Mouse (Mus musculus): ENCODE results near the gene Olfr215. TPM values are rescaled to one million over a fixed set of nuclear protein-coding genes. Genes with fewer than 3 reads are reported as not detected.
"Not testable (repeated sequence)": the region's sequence is repeated elsewhere in the genome, so short reads cannot be mapped to it uniquely, and the experiment has no call there.

The Olfr215 gene
- polyA plus RNA-seq (2014; fragmentation: Nextera tagmentation; extraction: Ambion mirVana), result not detected in 2 replicates

DNA sequence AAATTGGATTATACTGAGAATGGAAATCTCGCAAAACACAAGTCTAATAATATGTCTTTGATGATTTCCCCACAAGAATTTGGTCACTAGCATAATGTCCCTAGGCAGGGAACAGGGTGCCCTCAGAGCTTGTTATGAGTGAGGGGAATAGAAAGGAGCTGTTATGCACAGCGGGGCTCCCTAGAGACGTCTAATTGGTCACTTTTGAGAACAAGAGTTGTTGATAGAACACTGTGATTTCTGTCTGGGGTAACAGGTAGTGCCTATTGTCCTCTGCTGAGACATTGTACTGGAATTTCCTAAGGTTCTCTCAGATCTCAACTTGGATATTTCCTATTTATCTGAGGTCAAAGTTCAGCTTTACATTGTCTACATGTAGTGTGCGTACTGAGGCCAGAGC is at the start of gene Olfr215:
TSS of gene Olfr215 (minus strand) at position 101 of the 400 bp plus-strand sequence.
- ATAC-seq (replicated peaks; ENCODE audit: low FRiP score) (no peak), DNase-seq (ENCODE audit: low spot score) (no peak)
- Histone ChIP-seq H3K4me3 (ENCODE audit: low read depth, low read length) (no peak within 1 kb of the TSS), H3K9me3 (ENCODE audit: control insufficient read depth, low read length) (no peaks in the 10 kb centered on the region), H3K4me1 (replicated peaks; ENCODE audit: control insufficient read depth, insufficient read depth, low read length) (no peaks in the 10 kb centered on the region), H3K9ac (ENCODE audit: low read depth, low read length) (no peak within 1 kb of the TSS), H3K27ac (ENCODE audit: low read depth, low read length) (no peak within 1 kb of the TSS), H3K27me3 (replicated peaks; ENCODE audit: control insufficient read depth, insufficient read depth, low read length) (no peaks in the 10 kb centered on the region), H3K4me2 (no peak within 1 kb of the TSS), H3K36me3 (ENCODE audit: control insufficient read depth, insufficient read depth, low read length) (no peaks in the 10 kb centered on the region)
- WGBS, result 82% methylated on average over 4 of the region's 4 CpGs

DNA sequence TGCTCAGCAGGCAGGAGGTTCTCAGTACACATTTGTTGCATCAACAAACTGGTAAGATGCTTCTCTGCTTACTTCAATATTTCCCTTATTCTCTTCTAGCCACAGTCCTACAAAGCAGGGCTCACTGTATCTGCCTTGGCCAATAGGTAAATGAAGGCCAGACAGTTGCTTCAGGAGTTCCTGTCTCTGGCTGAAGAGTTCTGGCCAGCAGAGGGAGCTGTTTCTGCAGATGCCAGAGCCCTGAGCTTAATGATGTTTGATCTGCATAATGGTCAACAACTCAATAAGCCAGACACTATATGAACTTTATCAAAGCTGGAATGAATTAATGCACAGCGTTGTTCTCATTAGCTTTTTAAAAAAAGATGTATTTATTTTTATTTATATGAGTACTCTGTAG is 48.1 kb upstream of the Olfr215 start:
- H3K9ac ChIP-seq (ENCODE audit: low read depth, low read length), result no peak overlapping the region
- peaks cover 16% of the 10 kb centered on the region for H3K4me1 ChIP-seq (replicated peaks; ENCODE audit: control insufficient read depth, insufficient read depth, low read length)
- no peak overlapping the region for H3K4me3 ChIP-seq (ENCODE audit: low read depth, low read length)
- H3K9me3 ChIP-seq (ENCODE audit: control insufficient read depth, low read length), result no peaks in the 10 kb centered on the region
- no peak overlapping the region for H3K4me2 ChIP-seq
- no peaks in the 10 kb centered on the region; the same call in 1 of the 2 replicates for H3K27me3 ChIP-seq (replicated peaks; ENCODE audit: control insufficient read depth, insufficient read depth, low read length)
- WGBS, result 40% methylated on average over 1 of the region's 1 CpGs
- H3K36me3 ChIP-seq (ENCODE audit: control insufficient read depth, insufficient read depth, low read length), result no peaks in the 10 kb centered on the region; the same call in 1 of the 2 replicates
- H3K27ac ChIP-seq (ENCODE audit: low read depth, low read length), result no peak overlapping the region
- ATAC-seq (replicated peaks; ENCODE audit: low FRiP score) (no peak), DNase-seq (ENCODE audit: low spot score) (peak; percentile 28)

DNA sequence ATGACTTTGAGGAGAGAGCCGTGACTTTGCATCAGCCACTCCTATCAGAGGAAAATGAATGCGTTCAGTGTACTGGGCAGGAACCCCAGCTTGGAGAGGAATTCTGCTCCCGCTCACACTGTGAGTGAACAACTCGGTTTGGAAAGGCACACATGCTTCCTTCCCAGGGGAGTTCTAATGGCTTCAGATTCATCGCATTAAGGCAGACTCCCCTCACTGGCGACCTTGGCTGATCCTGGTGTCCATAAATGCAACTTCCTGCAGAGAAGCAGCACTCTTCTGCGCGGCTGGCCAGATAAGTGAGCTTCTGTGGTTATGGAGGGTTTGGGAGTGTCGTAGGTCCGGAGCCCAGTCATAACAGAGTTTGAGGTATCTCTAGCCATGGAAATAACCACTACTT is 45.8 kb upstream of the Olfr215 start:
- Histone ChIP-seq H3K27ac (ENCODE audit: low read depth, low read length) (no peak overlapping the region), H3K4me1 (replicated peaks; ENCODE audit: control insufficient read depth, insufficient read depth, low read length) (peaks cover 3% of the 10 kb centered on the region), H3K27me3 (replicated peaks; ENCODE audit: control insufficient read depth, insufficient read depth, low read length) (no peaks in the 10 kb centered on the region), H3K4me2 (no peak overlapping the region), H3K9me3 (ENCODE audit: control insufficient read depth, low read length) (no peaks in the 10 kb centered on the region), H3K9ac (ENCODE audit: low read depth, low read length) (no peak overlapping the region), H3K36me3 (ENCODE audit: control insufficient read depth, insufficient read depth, low read length) (peaks cover 2% of the 10 kb centered on the region; the same call in 1 of the 2 replicates), H3K4me3 (ENCODE audit: low read depth, low read length) (no peak overlapping the region)
- no peak for DNase-seq (ENCODE audit: low spot score)
- WGBS, result 68% methylated on average over 10 of the region's 10 CpGs
- no peak for ATAC-seq (replicated peaks; ENCODE audit: low FRiP score)

DNA sequence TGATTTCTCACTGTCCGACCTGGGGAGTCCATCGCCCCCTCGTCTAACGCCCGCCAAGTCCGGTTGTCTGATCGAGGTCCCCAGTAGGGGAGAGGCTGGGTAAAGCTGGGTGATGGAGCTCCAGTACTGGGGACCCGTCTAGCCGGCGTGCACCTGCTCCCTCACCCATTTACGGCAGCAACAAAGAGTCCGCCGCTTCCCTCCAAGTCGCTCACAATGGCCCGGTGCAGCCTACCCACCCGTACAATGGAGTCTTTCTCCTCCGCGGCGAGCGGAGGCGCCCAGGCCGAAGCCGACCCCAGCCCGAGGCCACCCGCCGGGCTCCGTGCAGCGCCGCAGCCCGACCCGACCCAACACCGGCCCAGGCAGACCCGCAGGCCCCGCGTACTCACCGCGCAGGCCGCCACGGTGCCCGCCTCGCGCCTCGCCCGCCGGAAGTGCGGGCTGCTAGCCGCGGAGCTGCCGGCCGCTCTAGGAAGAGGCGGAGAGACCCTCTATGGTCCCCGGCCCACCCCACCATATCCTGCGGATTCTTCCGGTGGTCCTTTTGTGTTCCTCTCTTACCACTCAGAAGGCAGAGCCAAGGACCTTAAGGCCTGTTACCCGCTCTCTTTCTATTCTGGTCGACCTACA is 44.7 kb upstream of the Olfr215 start, which contains the start of gene Zfp422:
TSS of gene Zfp422 (minus strand) at position 461 of the 633 bp plus-strand sequence.
- Histone ChIP-seq H3K27ac (ENCODE audit: low read depth, low read length) (peak within 1 kb of the TSS; percentile 72), H3K9ac (ENCODE audit: low read depth, low read length) (peak within 1 kb of the TSS; percentile 94), H3K4me3 (ENCODE audit: low read depth, low read length) (peak within 1 kb of the TSS; percentile 86), H3K4me2 (peak within 1 kb of the TSS; percentile 76), H3K4me1 (replicated peaks; ENCODE audit: control insufficient read depth, insufficient read depth, low read length) (peaks cover 3% of the 10 kb centered on the region; the same call in 1 of the 2 replicates), H3K27me3 (replicated peaks; ENCODE audit: control insufficient read depth, insufficient read depth, low read length) (no peaks in the 10 kb centered on the region), H3K36me3 (ENCODE audit: control insufficient read depth, insufficient read depth, low read length) (peaks cover 6% of the 10 kb centered on the region; the same call in 1 of the 2 replicates), H3K9me3 (ENCODE audit: control insufficient read depth, low read length) (no peaks in the 10 kb centered on the region)
- peak; percentile 80 for DNase-seq (ENCODE audit: low spot score)
- ATAC-seq (replicated peaks; ENCODE audit: low FRiP score), result peak; percentile 86
- WGBS, result under 1% methylated on average over 55 of the region's 56 CpGs

DNA sequence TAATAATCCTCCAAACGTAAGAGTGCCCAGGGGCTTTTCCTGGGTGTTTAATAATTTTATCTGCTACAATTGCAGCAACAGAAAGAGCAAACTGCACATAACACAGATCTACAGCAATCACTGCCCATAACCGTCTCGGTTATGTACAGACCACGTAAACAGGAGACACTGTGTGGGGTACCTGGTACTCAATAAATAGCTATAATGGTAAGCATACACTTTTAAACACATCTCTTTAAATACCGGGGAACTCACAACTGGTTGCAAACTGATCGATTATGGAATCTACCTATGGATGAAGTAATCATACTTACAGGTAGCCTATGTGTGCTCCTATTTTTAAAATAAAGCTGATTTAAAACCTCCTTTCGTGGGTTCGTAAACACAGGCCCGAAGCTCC is 44.1 kb upstream of the Olfr215 start:
- H3K4me3 ChIP-seq (ENCODE audit: low read depth, low read length), result peak overlapping the region; percentile 86
- peak overlapping the region; percentile 72; the same call in 1 of the 2 replicates for H3K27ac ChIP-seq (ENCODE audit: low read depth, low read length)
- H3K4me1 ChIP-seq (replicated peaks; ENCODE audit: control insufficient read depth, insufficient read depth, low read length), result peaks cover 3% of the 10 kb centered on the region; the same call in 1 of the 2 replicates
- no peaks in the 10 kb centered on the region for H3K9me3 ChIP-seq (ENCODE audit: control insufficient read depth, low read length)
- no peaks in the 10 kb centered on the region for H3K27me3 ChIP-seq (replicated peaks; ENCODE audit: control insufficient read depth, insufficient read depth, low read length)
- WGBS, result 22% methylated on average over 9 of the region's 9 CpGs
- no peak for ATAC-seq (replicated peaks; ENCODE audit: low FRiP score)
- peaks cover 6% of the 10 kb centered on the region; the same call in 1 of the 2 replicates for H3K36me3 ChIP-seq (ENCODE audit: control insufficient read depth, insufficient read depth, low read length)
- H3K4me2 ChIP-seq, result peak overlapping the region; percentile 76
- no peak for DNase-seq (ENCODE audit: low spot score)
- H3K9ac ChIP-seq (ENCODE audit: low read depth, low read length), result peak overlapping the region; percentile 94

DNA sequence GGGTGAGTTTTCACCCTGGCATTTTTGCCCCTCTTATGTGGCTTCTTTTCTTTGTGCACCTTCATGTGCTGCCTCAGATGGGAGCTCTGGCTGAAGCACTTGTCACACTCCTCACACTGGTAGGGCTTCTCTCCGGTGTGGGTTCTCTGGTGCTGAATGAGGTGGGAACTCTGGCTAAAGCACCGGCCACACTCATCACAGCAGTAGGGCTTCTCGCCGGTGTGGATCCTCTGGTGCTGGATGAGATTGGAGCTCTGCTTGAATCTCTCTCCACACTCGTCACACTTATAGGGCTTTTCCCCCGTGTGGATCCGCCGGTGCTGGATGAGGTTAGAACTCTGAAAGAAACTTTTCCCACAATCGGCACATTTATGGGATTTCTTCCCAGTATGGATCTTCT is 42.4 kb upstream of the Olfr215 start:
- H3K4me1 ChIP-seq (replicated peaks; ENCODE audit: control insufficient read depth, insufficient read depth, low read length); H3K36me3 ChIP-seq (ENCODE audit: control insufficient read depth, insufficient read depth, low read length); H3K27me3 ChIP-seq (replicated peaks; ENCODE audit: control insufficient read depth, insufficient read depth, low read length); H3K9ac ChIP-seq (ENCODE audit: low read depth, low read length); H3K4me3 ChIP-seq (ENCODE audit: low read depth, low read length); H3K9me3 ChIP-seq (ENCODE audit: control insufficient read depth, low read length); H3K27ac ChIP-seq (ENCODE audit: low read depth, low read length); H3K4me2 ChIP-seq; DNase-seq (ENCODE audit: low spot score); ATAC-seq (replicated peaks; ENCODE audit: low FRiP score): not testable (repeated sequence)
- 94% methylated on average over 9 of the region's 9 CpGs for whole genome bisulfite sequencing

DNA sequence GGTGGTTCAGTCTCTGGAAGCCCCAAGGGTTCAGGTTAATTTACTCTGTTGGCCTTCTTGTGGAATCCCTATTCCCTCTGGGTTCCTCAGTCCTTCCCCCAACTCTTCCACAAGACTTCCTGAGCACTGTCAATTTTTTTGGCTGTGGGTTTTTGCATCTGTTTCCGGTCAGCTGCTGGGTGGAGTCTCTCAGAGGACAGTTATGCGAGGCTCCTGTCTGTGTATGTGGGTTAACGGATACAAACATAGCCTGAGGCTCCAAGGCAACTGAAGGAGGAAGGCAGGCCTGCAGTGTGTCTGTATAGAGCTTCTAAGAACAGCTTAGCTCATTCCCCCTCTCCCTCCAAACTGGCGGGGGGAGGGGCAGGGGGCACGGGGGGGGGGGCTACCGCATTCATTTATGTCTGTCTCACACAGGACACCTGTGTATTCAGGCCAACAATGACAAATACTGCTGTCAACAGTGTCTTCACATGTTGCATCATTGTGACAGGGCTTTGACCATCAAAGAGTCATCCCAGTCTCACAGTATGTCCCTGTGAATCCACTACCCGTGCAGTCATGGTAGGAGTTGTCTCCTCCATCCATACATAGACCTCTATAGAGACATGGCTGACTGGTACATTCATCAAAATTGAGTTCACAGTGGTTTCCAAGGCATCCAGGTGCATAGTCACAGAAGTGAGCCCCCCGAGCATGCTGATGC is 37.5 kb upstream of the Olfr215 start:
- no peaks in the 10 kb centered on the region for H3K4me1 ChIP-seq (replicated peaks; ENCODE audit: control insufficient read depth, insufficient read depth, low read length)
- no peak overlapping the region for H3K4me2 ChIP-seq
- DNase-seq (ENCODE audit: low spot score), result no peak
- 40% methylated on average over 6 of the region's 8 CpGs for WGBS
- H3K9ac ChIP-seq (ENCODE audit: low read depth, low read length), result no peak overlapping the region
- ATAC-seq (replicated peaks; ENCODE audit: low FRiP score), result peak; percentile 69; the same call in 1 of the 2 replicates
- no peak overlapping the region for H3K4me3 ChIP-seq (ENCODE audit: low read depth, low read length)
- peak overlapping the region; percentile 7; the same call in 1 of the 2 replicates for H3K27ac ChIP-seq (ENCODE audit: low read depth, low read length)
- H3K27me3 ChIP-seq (replicated peaks; ENCODE audit: control insufficient read depth, insufficient read depth, low read length), result no peaks in the 10 kb centered on the region
- no peaks in the 10 kb centered on the region for H3K9me3 ChIP-seq (ENCODE audit: control insufficient read depth, low read length)
- peaks cover 6% of the 10 kb centered on the region; the same call in 1 of the 2 replicates for H3K36me3 ChIP-seq (ENCODE audit: control insufficient read depth, insufficient read depth, low read length)

DNA sequence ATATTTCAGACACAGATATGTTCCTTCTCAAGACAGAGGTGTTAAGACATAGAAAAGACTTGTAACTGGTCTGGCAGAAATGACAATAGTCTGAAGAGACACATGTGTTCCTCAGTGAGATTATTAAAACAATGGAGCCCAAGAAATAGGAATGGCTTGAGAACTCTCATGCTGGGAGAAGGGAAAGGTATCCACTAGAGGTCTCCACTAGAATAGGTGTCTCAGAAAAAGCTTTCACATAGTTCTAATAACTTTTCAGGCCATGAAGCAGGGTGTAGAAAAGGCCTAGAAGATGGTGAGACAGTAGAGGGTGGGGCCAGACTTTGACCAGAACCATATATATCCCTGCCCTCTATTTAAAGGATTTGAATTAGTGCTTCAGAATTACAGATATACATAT is 34.1 kb upstream of the Olfr215 start:
- Histone ChIP-seq H3K27me3 (replicated peaks; ENCODE audit: control insufficient read depth, insufficient read depth, low read length) (no peaks in the 10 kb centered on the region), H3K9ac (ENCODE audit: low read depth, low read length) (no peak overlapping the region), H3K36me3 (ENCODE audit: control insufficient read depth, insufficient read depth, low read length) (no peaks in the 10 kb centered on the region), H3K9me3 (ENCODE audit: control insufficient read depth, low read length) (no peaks in the 10 kb centered on the region), H3K4me2 (no peak overlapping the region), H3K4me1 (replicated peaks; ENCODE audit: control insufficient read depth, insufficient read depth, low read length) (no peaks in the 10 kb centered on the region), H3K4me3 (ENCODE audit: low read depth, low read length) (no peak overlapping the region), H3K27ac (ENCODE audit: low read depth, low read length) (no peak overlapping the region)
- ATAC-seq (replicated peaks; ENCODE audit: low FRiP score) (no peak), DNase-seq (ENCODE audit: low spot score) (no peak)

Data from liver, embryonic 11.5 days (tissue).